Mouse (Mus musculus) MEL (cell line): Measurements from ENCODE around the gene Stx3.

ENCODE experiments used
- CTCF ChIP-seq, 3 experiments: IDR thresholded peaks in 2 of 3; conservative IDR thresholded peaks in 1 of 3; 2 replicates each; pipeline ENCODE4 v1.5.1; 2011 to 2012; ENCODE audit warnings: low read length in 3 of 3, low read depth in 2 of 3, mild to moderate bottlenecking in 2 of 3, improper control_type of control experiment in 1 of 3, inconsistent platforms in 1 of 3, mixed read lengths in 1 of 3, moderate library complexity in 1 of 3; ENCODE audit not compliant: control insufficient read depth in 1 of 3, insufficient read depth in 1 of 3, poor library complexity in 1 of 3, severe bottlenecking in 1 of 3
- EP300 ChIP-seq, 2 experiments: IDR thresholded peaks; 2 replicates each; pipeline ENCODE4 v1.6.1; 2011; ENCODE audit warnings: improper control_type of control experiment in 2 of 2, low read length in 2 of 2, low read depth in 1 of 2, mild to moderate bottlenecking in 1 of 2
- KAT2A ChIP-seq: conservative IDR thresholded peaks from 2 replicates; pipeline ENCODE4 v1.6.1; 2012; ENCODE audit warnings: low read depth, low read length, improper control_type of control experiment, inconsistent platforms
- MAX ChIP-seq: IDR thresholded peaks from 2 replicates; pipeline ENCODE4 v1.6.1; 2011; ENCODE audit warnings: low read length, improper control_type of control experiment
- POLR2A ChIP-seq, 2 experiments: IDR thresholded peaks; 2 replicates each; pipeline ENCODE4 v1.6.1; 2011 to 2012; ENCODE audit warnings: low read length in 2 of 2, mild to moderate bottlenecking in 2 of 2, control low read depth in 1 of 2, improper control_type of control experiment in 1 of 2, low read depth in 1 of 2, moderate library complexity in 1 of 2; ENCODE audit not compliant: control insufficient read depth in 1 of 2, insufficient read depth in 1 of 2, poor library complexity in 1 of 2
- POLR2AphosphoS2 ChIP-seq: IDR thresholded peaks from 2 replicates; pipeline ENCODE4 v1.6.1; 2011; ENCODE audit warnings: low read length, improper control_type of control experiment
- SIN3A ChIP-seq: IDR thresholded peaks from 2 replicates; pipeline ENCODE4 v1.6.1; 2012; ENCODE audit warnings: low read length, improper control_type of control experiment, inconsistent platforms
- TAL1 ChIP-seq: IDR thresholded peaks from 2 replicates; pipeline ENCODE4 v1.6.1; 2012; ENCODE audit warnings: mild to moderate bottlenecking, inconsistent platforms, low read length, moderate library complexity, mixed read lengths
- USF1 ChIP-seq: IDR thresholded peaks from 2 replicates; pipeline ENCODE4 v1.6.1; 2014; ENCODE audit warnings: low read depth, mild to moderate bottlenecking, inconsistent platforms, low read length, improper control_type of control experiment, moderate library complexity
- USF2 ChIP-seq, 2 experiments: IDR thresholded peaks; 2 replicates each; pipeline ENCODE4 v1.6.1; 2011 to 2012; ENCODE audit warnings: improper control_type of control experiment in 2 of 2, low read length in 2 of 2, borderline replicate concordance in 1 of 2, inconsistent platforms in 1 of 2, low read depth in 1 of 2, mild to moderate bottlenecking in 1 of 2; ENCODE audit not compliant: insufficient read depth in 1 of 2
- ZKSCAN1 ChIP-seq: IDR thresholded peaks from 2 replicates; pipeline ENCODE4 v1.6.1; 2012; ENCODE audit warnings: low read depth, mild to moderate bottlenecking, inconsistent platforms, low read length, improper control_type of control experiment, moderate library complexity
- ZNF384 ChIP-seq: IDR thresholded peaks from 2 replicates; pipeline ENCODE4 v1.6.1; 2012; ENCODE audit warnings: low read depth, mild to moderate bottlenecking, inconsistent platforms, low read length, improper control_type of control experiment

DNA sequence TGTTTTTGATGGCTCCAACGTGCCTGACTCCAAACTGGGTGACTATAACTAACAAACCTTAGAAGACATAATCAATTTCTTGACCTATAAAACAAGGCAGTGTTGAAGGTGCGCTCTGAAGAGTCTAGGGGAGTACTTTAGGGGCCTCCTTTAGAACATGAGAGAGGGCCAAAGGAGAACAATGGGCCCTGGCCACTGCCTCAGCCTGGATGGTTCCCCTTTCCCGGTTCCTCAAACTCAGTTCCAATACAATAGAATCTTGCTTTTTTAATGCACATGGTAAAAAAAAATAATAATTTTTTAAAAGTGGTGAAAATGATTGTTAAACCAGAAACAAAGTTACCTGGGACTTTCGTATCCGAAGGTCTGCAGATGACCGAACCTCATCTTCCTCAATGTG lies 31.4 kb downstream of the Stx3 start:
- no peak for TF ChIP-seq EP300 (IDR thresholded peaks at IDR 0.05; ENCODE audit: low read depth in 1 of 2, low read length in 2 of 2)
- no peak for TF ChIP-seq SIN3A
- TF ChIP-seq CTCF (IDR thresholded peaks at IDR 0.05 in 2 of 3, conservative IDR thresholded peaks at IDR 0.05 in 1 of 3; ENCODE audit: control insufficient read depth in 1 of 3, insufficient read depth in 1 of 3, low read depth in 2 of 3, low read length in 3 of 3, poor library complexity in 1 of 3, severe bottlenecking in 1 of 3), result no peak
- no peak for TF ChIP-seq POLR2A (IDR thresholded peaks at IDR 0.05; ENCODE audit: control insufficient read depth in 1 of 2, insufficient read depth in 1 of 2, low read depth in 1 of 2, low read length in 2 of 2, poor library complexity in 1 of 2)
- no peak for TF ChIP-seq ZKSCAN1
- TF ChIP-seq TAL1, result no peak
- no peak for TF ChIP-seq USF2 (IDR thresholded peaks at IDR 0.05; ENCODE audit: borderline replicate concordance in 1 of 2, insufficient read depth in 1 of 2, low read depth in 1 of 2, low read length in 2 of 2)
- no peak for TF ChIP-seq ZNF384
- TF ChIP-seq MAX, result no peak
- no peak for TF ChIP-seq POLR2AphosphoS2
- TF ChIP-seq USF1, result no peak
- no peak for TF ChIP-seq KAT2A
